Mouse (Mus musculus) lung, postnatal 0 days (tissue): ENCODE measurements around the gene Galnt4.

Experiments
- CTCF ChIP-seq: IDR thresholded peaks from 2 replicates; pipeline ENCODE4 v1.5.1; 2016; ENCODE audit warnings: antibody characterized with exemption, mild to moderate bottlenecking
- EP300 ChIP-seq: IDR thresholded peaks from 2 replicates; pipeline ENCODE4 v1.6.1; 2016; ENCODE audit warnings: antibody characterized with exemption, mild to moderate bottlenecking, control low read depth

- TF ChIP-seq CTCF (no peak), EP300 (no peak)
These were observed 21.9 kb upstream of the Galnt4 start for GRCm38 (mm10) chr10:99086029-99086428.
